Mouse (Mus musculus): ENCODE measurements around the gene Ifi47. TPM values are rescaled to one million over a fixed set of nuclear protein-coding genes. Genes with fewer than 3 reads are reported as not detected.

Gene Ifi47
- polyA plus RNA-seq, 2 experiments = 3.2 to 6.2 TPM

DNA sequence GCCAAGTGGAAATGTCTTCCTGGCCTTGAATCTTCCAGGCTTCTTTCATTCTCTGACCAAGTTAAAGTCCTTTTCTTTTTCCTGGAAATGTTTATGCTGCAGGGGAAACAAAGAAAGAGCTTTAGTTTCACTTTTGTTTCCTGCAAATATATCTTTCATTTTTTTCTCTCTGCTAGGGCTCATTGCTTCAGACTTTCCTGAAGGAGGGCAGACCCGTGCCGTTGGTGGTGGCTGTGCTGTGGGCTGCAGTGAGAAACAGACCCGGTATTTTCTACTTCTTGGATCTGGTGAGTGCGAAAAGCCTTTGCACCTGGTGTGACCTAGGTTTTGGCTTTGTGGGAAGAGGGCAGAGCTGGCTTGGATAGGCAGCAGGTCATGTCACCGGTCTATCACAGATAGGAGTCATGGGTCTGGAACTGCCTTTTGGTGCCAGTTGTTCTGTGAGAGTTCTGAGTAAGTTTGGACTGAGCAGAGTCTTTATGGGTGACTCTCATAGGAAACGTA lies 10.5 kb downstream of the Ifi47 start:
- Histone ChIP-seq H3K27me3 (ENCODE audit: control insufficient read depth, insufficient read depth, low read length) (no peaks in the 10 kb centered on the region), H3K9me3 (ENCODE audit: control insufficient read depth, low read length) (no peaks in the 10 kb centered on the region), H3K27ac (peak overlapping the region; percentile 74), H3K36me3 (replicated peaks; ENCODE audit: control insufficient read depth, insufficient read depth, low read depth) (no peaks in the 10 kb centered on the region), H3K4me1 (replicated peaks; ENCODE audit: control insufficient read depth in 2 of 2, insufficient read depth in 2 of 2, low read length in 1 of 2) (peaks cover 73 to 83% of the 10 kb centered on the region in 2 experiments), H3K4me3 (ENCODE audit: insufficient read depth in 1 of 2, low read depth in 2 of 2, low read length in 2 of 2) (peak overlapping the region in 1 of 2 experiments; percentile 16; a peak in 3 of 4 replicates), H3K4me2 (ENCODE audit: low read depth) (peak overlapping the region; percentile 52), H3K9ac (replicated peaks) (peak overlapping the region; percentile 39)
- WGBS (ENCODE audit: insufficient replicate concordance) = 59% methylated on average over 6 of the region's 6 CpGs
- ATAC-seq (ENCODE audit: insufficient read depth) (no peak), DNase-seq (ENCODE audit: low read depth in 3 of 3, low spot score in 3 of 3) (no peak)
- no peak for TF ChIP-seq CTCF (IDR thresholded peaks at IDR 0.05; ENCODE audit: low read depth)
- TF ChIP-seq EP300 (IDR thresholded peaks at IDR 0.05; ENCODE audit: low read depth) = no peak

DNA sequence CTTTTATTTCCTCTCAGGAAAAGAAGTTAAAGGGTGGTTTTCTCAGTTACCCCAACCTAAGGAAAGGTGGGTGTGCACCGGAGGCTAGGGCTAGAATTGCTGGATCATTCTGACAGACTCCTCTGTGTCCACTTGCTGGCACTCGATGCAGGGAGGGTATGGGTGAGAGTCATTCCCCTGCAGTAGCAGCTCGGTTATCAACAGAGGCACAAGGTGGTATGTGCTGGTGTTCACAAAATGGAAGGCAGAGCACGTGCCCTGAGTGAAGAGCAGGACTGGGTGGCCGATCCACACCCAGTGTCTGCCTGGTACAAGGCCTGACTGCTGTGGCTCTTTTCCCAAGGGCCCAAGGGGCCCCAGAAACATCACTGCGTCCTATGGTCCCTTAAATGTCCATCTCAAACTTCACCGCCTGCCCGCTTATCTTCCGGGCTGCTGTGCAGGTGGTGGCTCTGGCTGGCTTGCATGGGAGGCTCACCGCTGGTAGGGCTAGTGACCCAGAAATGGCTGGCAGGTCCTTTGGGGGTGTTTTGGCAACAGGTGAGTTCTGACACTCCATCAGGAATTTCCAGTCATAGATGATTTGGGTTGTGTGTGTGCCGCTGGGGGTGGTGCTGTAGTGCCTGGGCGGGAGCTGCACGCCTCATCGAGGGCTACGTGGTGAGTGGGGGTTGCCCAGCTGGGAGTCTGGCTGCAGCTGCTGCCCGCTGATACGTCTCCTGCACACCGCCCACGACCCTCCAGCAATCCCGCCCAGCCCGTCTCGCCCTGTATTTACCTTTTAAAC lies 11.6 kb downstream of the Ifi47 start:
- Histone ChIP-seq H3K27me3 (ENCODE audit: control insufficient read depth, insufficient read depth, low read length) (no peaks in the 10 kb centered on the region), H3K27ac (peak overlapping the region; percentile 74), H3K4me2 (ENCODE audit: low read depth) (peak overlapping the region; percentile 59), H3K4me3 (ENCODE audit: insufficient read depth in 1 of 2, low read depth in 2 of 2, low read length in 2 of 2) (peak overlapping the region; percentile 17 to 24), H3K36me3 (replicated peaks; ENCODE audit: control insufficient read depth, insufficient read depth, low read depth) (no peaks in the 10 kb centered on the region), H3K9ac (replicated peaks) (peak overlapping the region; percentile 77), H3K9me3 (ENCODE audit: control insufficient read depth, low read length) (no peaks in the 10 kb centered on the region), H3K4me1 (replicated peaks; ENCODE audit: control insufficient read depth in 2 of 2, insufficient read depth in 2 of 2, low read length in 1 of 2) (peaks cover 77 to 85% of the 10 kb centered on the region in 2 experiments)
- WGBS (ENCODE audit: insufficient replicate concordance) = 15% methylated on average over 22 of the region's 22 CpGs
- TF ChIP-seq EP300 (IDR thresholded peaks at IDR 0.05; ENCODE audit: low read depth) (peak; percentile 90), CTCF (IDR thresholded peaks at IDR 0.05; ENCODE audit: low read depth) (peak; percentile 31)
- ATAC-seq (ENCODE audit: insufficient read depth) = peak; percentile 94
- DNase-seq (ENCODE audit: low read depth in 3 of 3, low spot score in 3 of 3) = peak; percentile 69 to 73 (median 72)

DNA sequence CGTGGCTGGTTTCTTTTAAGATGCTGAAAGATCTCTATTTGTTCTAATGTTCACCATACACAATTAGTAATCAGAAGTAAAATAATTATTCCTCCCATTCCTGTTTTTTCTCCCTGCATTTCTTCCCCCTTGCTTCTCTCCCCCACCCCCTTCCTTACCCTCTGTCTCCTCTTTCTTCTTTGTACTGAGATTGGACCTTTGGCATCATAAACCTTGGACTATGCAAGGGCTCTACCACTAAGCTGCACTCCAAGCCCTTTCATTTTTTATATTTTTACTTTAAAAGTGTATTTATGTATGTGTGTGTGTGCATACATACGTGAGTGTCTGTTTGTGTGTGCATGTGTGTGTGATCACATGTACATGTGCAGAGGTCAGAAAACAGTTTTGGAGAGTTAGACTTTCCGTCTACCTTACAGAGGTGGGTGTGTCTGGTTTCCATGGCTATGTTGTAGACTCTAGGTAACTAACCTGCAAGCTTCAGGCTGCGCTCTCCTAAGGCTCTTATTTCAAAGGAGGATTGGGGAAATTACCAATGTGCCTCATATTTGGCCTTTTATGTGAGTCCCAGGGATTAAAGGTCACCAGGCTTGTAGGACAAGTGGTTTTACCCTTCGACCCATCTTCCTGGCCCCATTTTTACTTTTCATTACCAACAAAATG lies 12.7 kb downstream of the Ifi47 start:
- 64% methylated on average over 5 of the region's 5 CpGs for WGBS (ENCODE audit: insufficient replicate concordance)
- no peaks in the 10 kb centered on the region for H3K27me3 ChIP-seq (ENCODE audit: control insufficient read depth, insufficient read depth, low read length)
- H3K9me3 ChIP-seq (ENCODE audit: control insufficient read depth, low read length) = no peaks in the 10 kb centered on the region
- H3K27ac ChIP-seq = peak overlapping the region; percentile 74
- H3K9ac ChIP-seq (replicated peaks) = no peak overlapping the region; the same call in 1 of the 2 replicates
- H3K4me3 ChIP-seq (ENCODE audit: insufficient read depth in 1 of 2, low read depth in 2 of 2, low read length in 2 of 2) = no peak overlapping the region
- ATAC-seq (ENCODE audit: insufficient read depth) = no peak
- peaks cover 67 to 75% of the 10 kb centered on the region in 2 experiments for H3K4me1 ChIP-seq (replicated peaks; ENCODE audit: control insufficient read depth in 2 of 2, insufficient read depth in 2 of 2, low read length in 1 of 2)
- no peaks in the 10 kb centered on the region for H3K36me3 ChIP-seq (replicated peaks; ENCODE audit: control insufficient read depth, insufficient read depth, low read depth)
- no peak for DNase-seq (ENCODE audit: low read depth in 3 of 3, low spot score in 3 of 3)
- peak overlapping the region; percentile 59 for H3K4me2 ChIP-seq (ENCODE audit: low read depth)
- no peak for TF ChIP-seq EP300 (IDR thresholded peaks at IDR 0.05; ENCODE audit: low read depth)
- no peak for TF ChIP-seq CTCF (IDR thresholded peaks at IDR 0.05; ENCODE audit: low read depth)

DNA sequence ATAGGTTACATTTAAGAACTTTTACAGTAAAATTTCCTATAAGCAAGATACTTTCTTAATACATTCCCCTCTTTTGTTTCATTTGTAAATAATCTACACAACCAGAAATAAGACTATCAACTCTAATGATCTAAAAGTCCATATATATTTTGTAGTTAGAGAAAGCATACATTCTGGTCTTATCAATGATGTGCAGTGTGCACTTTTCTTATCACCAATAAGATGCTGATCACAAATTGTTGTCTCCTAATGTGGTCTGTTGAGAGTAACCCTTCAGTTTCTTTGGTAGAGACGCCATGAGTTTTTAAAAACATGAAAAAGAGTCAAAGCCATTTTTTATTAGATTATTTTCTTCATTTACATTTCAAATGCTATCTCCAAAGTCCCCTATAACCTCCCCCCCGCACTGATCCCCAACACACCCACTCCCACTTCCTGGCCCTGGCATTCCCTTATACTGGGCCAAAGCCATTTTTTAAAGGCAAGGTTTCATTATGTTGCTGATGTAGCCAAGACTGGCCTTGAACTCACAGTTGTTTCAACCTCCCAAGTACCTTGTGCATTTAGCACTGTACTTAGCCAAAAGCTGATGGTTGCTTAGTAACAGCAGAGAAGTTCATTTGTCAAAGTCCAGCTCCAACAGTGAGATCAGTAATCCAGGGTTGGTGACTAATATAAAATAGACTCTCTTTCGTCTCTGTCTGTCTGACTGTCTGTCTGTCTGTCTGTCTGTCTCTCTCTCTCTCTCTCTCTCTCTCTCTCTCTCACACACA lies 13.5 kb downstream of the Ifi47 start:
- Histone ChIP-seq H3K27ac (peak overlapping the region; percentile 52), H3K4me3 (ENCODE audit: insufficient read depth in 1 of 2, low read depth in 2 of 2, low read length in 2 of 2) (no peak overlapping the region), H3K4me1 (replicated peaks; ENCODE audit: control insufficient read depth in 2 of 2, insufficient read depth in 2 of 2, low read length in 1 of 2) (peaks cover 59 to 67% of the 10 kb centered on the region in 2 experiments), H3K36me3 (replicated peaks; ENCODE audit: control insufficient read depth, insufficient read depth, low read depth) (no peaks in the 10 kb centered on the region), H3K9me3 (ENCODE audit: control insufficient read depth, low read length) (no peaks in the 10 kb centered on the region), H3K4me2 (ENCODE audit: low read depth) (0 out of 2 replicates have a peak overlapping the region, but pooled peaks have one; percentile 16), H3K9ac (replicated peaks) (no peak overlapping the region), H3K27me3 (ENCODE audit: control insufficient read depth, insufficient read depth, low read length) (no peaks in the 10 kb centered on the region)
- TF ChIP-seq EP300 (IDR thresholded peaks at IDR 0.05; ENCODE audit: low read depth) (peak; percentile 64), CTCF (IDR thresholded peaks at IDR 0.05; ENCODE audit: low read depth) (no peak)
- ATAC-seq (ENCODE audit: insufficient read depth) (no peak), DNase-seq (ENCODE audit: low read depth in 3 of 3, low spot score in 3 of 3) (no peak)
- WGBS (ENCODE audit: insufficient replicate concordance) = 31% methylated on average over 3 of the region's 3 CpGs

All from liver, embryonic 14.5 days (tissue).